Mouse (Mus musculus): Measurements from ENCODE around the gene Gm11937. TPM values are rescaled to one million over a fixed set of nuclear protein-coding genes. Genes with fewer than 3 reads are reported as not detected.
"Not testable (repeated sequence)": the region's sequence is repeated elsewhere in the genome, so short reads cannot be mapped to it uniquely, and the experiment has no call there.

Gene Gm11937
- polyA plus RNA-seq (2014; fragmentation: Nextera tagmentation; extraction: Ambion mirVana), result not detected in 2 replicates

DNA sequence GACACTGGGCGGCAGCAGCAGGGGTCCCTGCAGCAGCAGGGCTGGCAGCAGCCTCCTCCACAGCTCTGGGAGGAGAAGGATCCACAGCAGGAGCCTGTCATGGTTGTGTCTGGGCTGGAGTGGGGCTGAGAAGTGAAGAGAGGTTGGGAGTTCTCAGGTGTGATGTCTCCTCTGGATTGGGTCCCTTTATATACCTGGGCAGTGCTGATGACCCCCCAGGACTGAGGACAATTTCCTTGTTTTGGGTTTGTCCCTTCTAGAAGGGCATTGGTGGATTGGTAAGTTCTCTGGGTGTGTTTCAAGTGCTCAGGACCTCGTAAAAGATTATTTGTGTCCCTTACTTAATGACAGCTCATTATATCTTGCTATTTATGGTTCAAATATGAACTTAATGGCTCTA, at the start of gene Gm11937:
Gm11937 (minus strand) TSS at position 101 of the 400 bp plus-strand sequence.
- not testable (repeated sequence) for H3K4me2 ChIP-seq (replicated peaks; ENCODE audit: low read depth, low read length); H3K9me3 ChIP-seq (ENCODE audit: control insufficient read depth, low read length); H3K36me3 ChIP-seq (ENCODE audit: control insufficient read depth, insufficient read depth, low read length); H3K4me3 ChIP-seq (ENCODE audit: low read length); H3K9ac ChIP-seq (ENCODE audit: low read depth, low read length); H3K27me3 ChIP-seq (ENCODE audit: control insufficient read depth, insufficient read depth, low read length); H3K27ac ChIP-seq (ENCODE audit: low read depth, low read length); ATAC-seq (ENCODE audit: low FRiP score, low TSS enrichment); H3K4me1 ChIP-seq (ENCODE audit: control insufficient read depth, insufficient read depth, low read length)
- whole genome bisulfite sequencing, result 71% methylated on average over 1 of the region's 2 CpGs

DNA sequence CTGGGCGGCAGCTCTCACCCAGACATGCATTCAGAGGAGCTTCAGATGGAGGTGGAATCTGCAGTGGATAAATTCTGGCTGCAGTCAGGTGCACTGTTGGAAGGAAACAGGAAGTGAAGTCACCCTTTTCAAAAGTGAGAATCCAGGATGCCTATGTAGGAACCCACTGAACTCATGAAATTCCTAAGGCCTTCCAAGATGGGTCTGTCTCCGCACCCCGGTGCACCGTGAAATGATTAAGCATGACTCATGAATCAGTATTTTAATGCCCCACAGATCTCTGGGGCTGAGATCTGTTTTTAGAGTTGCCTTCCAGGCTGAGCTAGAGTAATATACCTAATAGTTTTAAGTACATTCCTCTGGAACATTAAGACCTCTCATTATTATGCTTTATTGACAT, 49.3 kb upstream of the Gm11937 start:
- H3K4me2 ChIP-seq (replicated peaks; ENCODE audit: low read depth, low read length), result no peak overlapping the region
- no peaks in the 10 kb centered on the region for H3K4me1 ChIP-seq (ENCODE audit: control insufficient read depth, insufficient read depth, low read length)
- WGBS, result 74% methylated on average over 4 of the region's 4 CpGs
- ATAC-seq (ENCODE audit: low FRiP score, low TSS enrichment), result no peak
- H3K4me3 ChIP-seq (ENCODE audit: low read length), result no peak overlapping the region
- H3K36me3 ChIP-seq (ENCODE audit: control insufficient read depth, insufficient read depth, low read length), result no peaks in the 10 kb centered on the region
- no peak overlapping the region for H3K9ac ChIP-seq (ENCODE audit: low read depth, low read length)
- H3K27me3 ChIP-seq (ENCODE audit: control insufficient read depth, insufficient read depth, low read length), result no peaks in the 10 kb centered on the region
- no peak overlapping the region for H3K27ac ChIP-seq (ENCODE audit: low read depth, low read length)
- H3K9me3 ChIP-seq (ENCODE audit: control insufficient read depth, low read length), result no peaks in the 10 kb centered on the region; the same call in 1 of the 2 replicates

DNA sequence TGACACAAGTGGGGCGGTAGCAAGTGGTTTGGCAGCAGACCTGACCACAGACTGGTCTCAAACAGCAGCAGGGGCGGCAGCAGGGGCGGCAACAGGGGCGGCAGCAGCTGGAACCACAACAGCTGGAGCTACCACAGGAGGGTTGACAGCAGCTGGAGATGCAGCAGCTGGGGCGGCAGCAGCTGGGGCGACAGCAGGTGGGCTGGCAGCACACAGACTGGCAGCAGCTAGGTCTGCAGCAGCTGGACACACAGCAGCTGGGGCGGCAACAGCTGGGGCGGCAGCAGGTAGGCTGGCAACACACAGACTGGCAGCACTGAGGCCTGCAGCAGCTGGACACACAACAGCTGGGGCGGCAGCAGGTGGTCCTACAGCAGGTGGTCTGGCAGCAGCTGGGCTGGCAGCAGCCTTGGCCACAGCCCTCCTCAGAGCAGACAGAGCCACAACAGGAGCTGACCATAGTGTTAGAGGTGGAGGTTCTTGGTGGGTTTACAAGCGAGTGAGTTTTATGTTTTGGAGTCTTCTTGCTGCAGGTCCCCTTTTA, 48.5 kb upstream of the Gm11937 start, which contains the start of gene Gm11563:
Gm11563 (minus strand) TSS at position 494 of the 544 bp plus-strand sequence.
- not testable (repeated sequence) for H3K27ac ChIP-seq (ENCODE audit: low read depth, low read length); H3K4me1 ChIP-seq (ENCODE audit: control insufficient read depth, insufficient read depth, low read length); H3K36me3 ChIP-seq (ENCODE audit: control insufficient read depth, insufficient read depth, low read length); H3K9me3 ChIP-seq (ENCODE audit: control insufficient read depth, low read length); H3K4me2 ChIP-seq (replicated peaks; ENCODE audit: low read depth, low read length); ATAC-seq (ENCODE audit: low FRiP score, low TSS enrichment); H3K27me3 ChIP-seq (ENCODE audit: control insufficient read depth, insufficient read depth, low read length); H3K4me3 ChIP-seq (ENCODE audit: low read length); H3K9ac ChIP-seq (ENCODE audit: low read depth, low read length)
- 56% methylated on average over 10 of the region's 10 CpGs for WGBS

DNA sequence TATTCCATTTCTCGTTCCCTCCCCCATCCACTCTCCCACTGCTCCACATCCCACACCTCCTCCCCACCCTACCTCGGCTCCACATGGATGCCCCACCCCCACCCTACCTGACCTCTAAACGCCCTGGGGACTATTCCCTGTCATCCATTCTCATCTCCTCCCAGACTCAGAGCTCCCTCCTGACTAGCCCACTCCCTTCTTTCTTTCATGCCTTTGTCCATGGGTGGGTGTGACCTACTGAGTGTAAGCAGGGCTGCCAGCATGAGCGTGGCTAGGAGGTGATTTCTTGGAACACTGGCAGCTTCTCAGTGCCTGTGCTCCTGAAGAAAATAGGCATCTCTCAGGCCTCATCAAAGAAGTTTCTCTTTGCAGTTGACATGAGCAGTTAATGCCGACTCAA, 47.1 kb upstream of the Gm11937 start:
- no peak overlapping the region for H3K9ac ChIP-seq (ENCODE audit: low read depth, low read length)
- no peak overlapping the region for H3K27ac ChIP-seq (ENCODE audit: low read depth, low read length)
- no peak overlapping the region for H3K4me3 ChIP-seq (ENCODE audit: low read length)
- H3K4me1 ChIP-seq (ENCODE audit: control insufficient read depth, insufficient read depth, low read length), result no peaks in the 10 kb centered on the region
- no peaks in the 10 kb centered on the region for H3K36me3 ChIP-seq (ENCODE audit: control insufficient read depth, insufficient read depth, low read length)
- ATAC-seq (ENCODE audit: low FRiP score, low TSS enrichment), result no peak
- no peaks in the 10 kb centered on the region for H3K27me3 ChIP-seq (ENCODE audit: control insufficient read depth, insufficient read depth, low read length)
- H3K4me2 ChIP-seq (replicated peaks; ENCODE audit: low read depth, low read length), result no peak overlapping the region
- WGBS, result 45% methylated on average over 5 of the region's 5 CpGs
- no peaks in the 10 kb centered on the region; the same call in 1 of the 2 replicates for H3K9me3 ChIP-seq (ENCODE audit: control insufficient read depth, low read length)

DNA sequence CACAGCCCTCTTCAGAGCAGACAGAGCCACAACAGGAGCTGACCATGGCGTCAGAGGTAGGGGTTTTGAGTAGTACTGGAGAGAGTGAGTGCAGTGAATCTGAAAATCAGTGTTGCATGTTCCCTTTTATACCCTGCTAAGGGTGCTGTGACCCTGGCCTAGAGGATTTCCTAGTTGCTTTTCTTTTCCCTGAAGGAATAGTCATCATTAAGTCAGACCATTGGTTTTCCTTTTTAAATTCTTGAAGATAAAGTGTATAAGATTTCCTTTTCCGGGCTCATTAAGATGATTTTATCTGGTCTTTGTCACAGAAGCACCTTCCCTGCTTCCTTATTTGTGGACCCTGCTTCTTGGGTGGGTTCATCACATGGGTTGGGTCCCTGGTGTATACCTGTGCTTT, 40.1 kb upstream of the Gm11937 start, which contains the start of gene Gm11555:
Gm11555 (minus strand) TSS at position 101 of the 400 bp plus-strand sequence.
- 90% methylated on average over 2 of the region's 2 CpGs for WGBS
- Histone ChIP-seq H3K9me3 (ENCODE audit: control insufficient read depth, low read length) (no peaks in the 10 kb centered on the region), H3K4me3 (ENCODE audit: low read length) (no peak within 1 kb of the TSS), H3K27me3 (ENCODE audit: control insufficient read depth, insufficient read depth, low read length) (no peaks in the 10 kb centered on the region), H3K9ac (ENCODE audit: low read depth, low read length) (no peak within 1 kb of the TSS), H3K36me3 (ENCODE audit: control insufficient read depth, insufficient read depth, low read length) (no peaks in the 10 kb centered on the region), H3K4me2 (replicated peaks; ENCODE audit: low read depth, low read length) (no peak within 1 kb of the TSS), H3K4me1 (ENCODE audit: control insufficient read depth, insufficient read depth, low read length) (no peaks in the 10 kb centered on the region), H3K27ac (ENCODE audit: low read depth, low read length) (no peak within 1 kb of the TSS)
- no peak for ATAC-seq (ENCODE audit: low FRiP score, low TSS enrichment)

DNA sequence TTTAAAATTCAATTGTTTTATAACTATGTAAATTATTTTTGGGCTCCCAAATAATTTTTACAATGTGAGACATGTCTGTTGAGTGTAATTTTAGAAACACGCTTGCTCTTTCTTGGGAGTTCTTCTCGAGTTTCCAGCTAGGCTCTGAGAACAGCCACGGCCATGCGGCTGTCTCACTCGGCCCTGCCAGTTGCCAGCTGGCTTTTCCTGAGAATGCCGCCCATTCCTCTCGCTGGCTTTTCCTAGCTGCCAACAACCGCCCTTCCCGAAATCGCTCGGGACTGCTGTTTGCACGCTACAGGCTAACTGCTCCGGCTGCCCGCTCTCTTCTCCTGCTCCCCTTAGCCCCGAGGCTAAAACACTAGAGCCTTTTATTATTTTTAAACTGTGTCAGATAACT, 36.5 kb upstream of the Gm11937 start:
- Histone ChIP-seq H3K9me3 (ENCODE audit: control insufficient read depth, low read length) (no peaks in the 10 kb centered on the region), H3K4me1 (ENCODE audit: control insufficient read depth, insufficient read depth, low read length) (no peaks in the 10 kb centered on the region), H3K27ac (ENCODE audit: low read depth, low read length) (no peak overlapping the region), H3K27me3 (ENCODE audit: control insufficient read depth, insufficient read depth, low read length) (no peaks in the 10 kb centered on the region), H3K4me3 (ENCODE audit: low read length) (no peak overlapping the region), H3K36me3 (ENCODE audit: control insufficient read depth, insufficient read depth, low read length) (no peaks in the 10 kb centered on the region), H3K9ac (ENCODE audit: low read depth, low read length) (no peak overlapping the region), H3K4me2 (replicated peaks; ENCODE audit: low read depth, low read length) (no peak overlapping the region)
- no peak for ATAC-seq (ENCODE audit: low FRiP score, low TSS enrichment)
- WGBS, result 83% methylated on average over 15 of the region's 15 CpGs

DNA sequence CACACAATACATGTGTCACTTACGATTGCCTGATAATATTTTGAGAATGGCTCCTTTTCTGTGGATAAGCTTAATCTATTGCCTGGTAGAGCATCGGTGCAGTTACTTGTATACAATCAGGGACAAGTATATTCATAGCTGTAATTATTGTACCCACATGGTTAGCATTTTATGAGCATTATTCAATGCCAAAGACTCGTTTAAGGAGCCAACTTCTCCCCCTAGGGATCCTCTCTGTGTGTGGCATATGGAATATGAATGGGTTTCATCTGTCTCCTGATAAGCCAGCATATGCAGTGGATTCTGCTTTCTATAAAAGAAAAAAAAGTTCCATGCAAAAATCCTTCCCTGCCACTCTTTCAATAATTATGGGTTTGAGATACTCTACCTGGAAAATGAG, 34.4 kb upstream of the Gm11937 start:
- no peaks in the 10 kb centered on the region for H3K27me3 ChIP-seq (ENCODE audit: control insufficient read depth, insufficient read depth, low read length)
- WGBS, result 81% methylated on average over 3 of the region's 3 CpGs
- H3K36me3 ChIP-seq (ENCODE audit: control insufficient read depth, insufficient read depth, low read length), result no peaks in the 10 kb centered on the region
- H3K4me3 ChIP-seq (ENCODE audit: low read length), result no peak overlapping the region
- no peak overlapping the region for H3K9ac ChIP-seq (ENCODE audit: low read depth, low read length)
- H3K27ac ChIP-seq (ENCODE audit: low read depth, low read length), result no peak overlapping the region
- H3K4me1 ChIP-seq (ENCODE audit: control insufficient read depth, insufficient read depth, low read length), result no peaks in the 10 kb centered on the region
- no peak for ATAC-seq (ENCODE audit: low FRiP score, low TSS enrichment)
- no peak overlapping the region for H3K4me2 ChIP-seq (replicated peaks; ENCODE audit: low read depth, low read length)
- no peaks in the 10 kb centered on the region for H3K9me3 ChIP-seq (ENCODE audit: control insufficient read depth, low read length)

DNA sequence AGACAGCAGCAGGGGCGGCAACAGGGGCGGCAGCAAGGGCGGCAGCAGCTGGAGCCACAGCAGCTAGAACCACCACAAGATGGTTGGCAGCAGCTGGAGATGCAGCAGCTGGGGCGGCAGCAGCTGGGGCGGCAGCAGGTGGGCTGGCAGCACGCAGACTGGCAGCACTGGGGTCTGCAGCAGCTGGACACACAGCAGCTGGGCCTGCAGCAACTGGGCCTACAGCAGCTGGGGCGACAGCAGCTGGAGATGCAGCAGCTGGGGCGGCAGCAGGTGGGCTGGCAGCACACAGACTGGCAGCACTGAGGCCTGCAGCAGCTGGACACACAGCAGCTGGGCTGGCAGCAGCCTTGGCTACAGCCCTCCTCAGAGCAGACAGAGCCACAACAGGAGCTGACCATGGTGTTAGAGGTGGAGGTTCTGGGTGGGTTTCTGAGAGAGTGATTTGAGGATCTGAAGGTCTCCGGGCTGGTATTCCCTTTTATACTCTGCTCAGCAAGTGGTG, 33.7 kb upstream of the Gm11937 start, which contains the start of gene Krtap4-7:
Krtap4-7 (minus strand) TSS at position 455 of the 505 bp plus-strand sequence.
- WGBS, result 84% methylated on average over 9 of the region's 9 CpGs

DNA sequence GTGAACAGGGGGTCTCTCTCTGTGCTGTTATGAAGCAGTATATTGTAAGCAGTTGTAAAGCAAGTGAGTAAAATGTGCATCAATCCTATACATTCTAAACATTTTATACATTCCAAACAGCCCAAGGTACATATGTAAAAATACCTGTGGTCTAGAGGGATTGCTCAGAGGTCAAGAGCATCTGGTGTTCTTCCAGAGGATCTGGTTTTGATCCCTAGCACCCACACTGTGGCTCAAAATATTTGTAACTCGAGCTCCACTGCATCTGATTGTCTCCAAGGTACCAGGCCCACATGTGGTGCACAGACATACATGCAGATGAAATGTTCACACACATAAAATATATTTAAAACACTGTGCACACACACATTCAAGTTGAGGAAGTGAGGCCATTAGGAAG, 30.9 kb upstream of the Gm11937 start:
- no peaks in the 10 kb centered on the region for H3K4me1 ChIP-seq (ENCODE audit: control insufficient read depth, insufficient read depth, low read length)
- H3K27ac ChIP-seq (ENCODE audit: low read depth, low read length), result no peak overlapping the region
- H3K4me2 ChIP-seq (replicated peaks; ENCODE audit: low read depth, low read length), result no peak overlapping the region
- no peaks in the 10 kb centered on the region for H3K36me3 ChIP-seq (ENCODE audit: control insufficient read depth, insufficient read depth, low read length)
- no peak overlapping the region for H3K4me3 ChIP-seq (ENCODE audit: low read length)
- H3K27me3 ChIP-seq (ENCODE audit: control insufficient read depth, insufficient read depth, low read length), result no peaks in the 10 kb centered on the region
- H3K9ac ChIP-seq (ENCODE audit: low read depth, low read length), result no peak overlapping the region
- whole genome bisulfite sequencing, result 45% methylated on average over 1 of the region's 1 CpGs
- no peaks in the 10 kb centered on the region for H3K9me3 ChIP-seq (ENCODE audit: control insufficient read depth, low read length)
- no peak for ATAC-seq (ENCODE audit: low FRiP score, low TSS enrichment)

More for the DNA sequence above, 33.7 kb upstream of the Gm11937 start, which contains the start of gene Krtap4-7:
- not testable (repeated sequence) for H3K27ac ChIP-seq (ENCODE audit: low read depth, low read length); H3K4me3 ChIP-seq (ENCODE audit: low read length); ATAC-seq (ENCODE audit: low FRiP score, low TSS enrichment); H3K36me3 ChIP-seq (ENCODE audit: control insufficient read depth, insufficient read depth, low read length); H3K9ac ChIP-seq (ENCODE audit: low read depth, low read length); H3K9me3 ChIP-seq (ENCODE audit: control insufficient read depth, low read length); H3K4me1 ChIP-seq (ENCODE audit: control insufficient read depth, insufficient read depth, low read length); H3K4me2 ChIP-seq (replicated peaks; ENCODE audit: low read depth, low read length); H3K27me3 ChIP-seq (ENCODE audit: control insufficient read depth, insufficient read depth, low read length)

All from kidney, embryonic 14.5 days (tissue).